Mouse (Mus musculus) limb, embryonic 12.5 days (tissue): Measurements from ENCODE around the gene Iqschfp. TPM values are rescaled to one million over a fixed set of nuclear protein-coding genes. Genes with fewer than 3 reads are reported as not detected.

ENCODE experiments used
- ATAC-seq: fragments of 200-750 bp; cut with Nextera tagmentation; 2 replicates; pipeline ENCODE4 v1.8.0; 2017; ENCODE audit warnings: low read depth, moderate TSS enrichment; ENCODE audit not compliant: insufficient number of reproducible peaks, insufficient read depth, low FRiP score, low TSS enrichment
- H3K27ac ChIP-seq: fragments of 300-500 bp; sonication (generic); 2 replicates; pipeline ENCODE4 v1.5.1; 2016; ENCODE audit warnings: mild to moderate bottlenecking, moderate library complexity
- H3K27me3 ChIP-seq: fragments of 300-500 bp; sonication (generic); 2 replicates; pipeline ENCODE4 v1.6.1; 2016; ENCODE audit warnings: mild to moderate bottlenecking, moderate library complexity
- H3K36me3 ChIP-seq: fragments of 300-500 bp; sonication (generic); 2 replicates; pipeline ENCODE4 v1.6.1; 2016; ENCODE audit warnings: mild to moderate bottlenecking, moderate library complexity
- H3K4me1 ChIP-seq: fragments of 300-500 bp; sonication (generic); replicated peaks from 2 replicates; pipeline ENCODE4 v1.6.1; 2016
- H3K4me2 ChIP-seq: fragments of 300-500 bp; sonication (generic); 2 replicates; pipeline ENCODE4 v1.6.1; 2016; ENCODE audit warnings: mild to moderate bottlenecking, moderate library complexity
- H3K4me3 ChIP-seq: fragments of 300-500 bp; sonication (generic); replicated peaks from 2 replicates; pipeline ENCODE4 v1.5.1; 2016; ENCODE audit warnings: mild to moderate bottlenecking
- H3K9ac ChIP-seq: fragments of 300-500 bp; sonication (generic); replicated peaks from 2 replicates; pipeline ENCODE4 v1.6.1; 2016; ENCODE audit warnings: mild to moderate bottlenecking, moderate library complexity
- H3K9me3 ChIP-seq: fragments of 300-500 bp; sonication (generic); 2 replicates; pipeline ENCODE4 v1.6.1; 2016; ENCODE audit warnings: mild to moderate bottlenecking, moderate library complexity
- WGBS: fragments of 180-500 bp; shearing (Covaris S2); methylation state at CpG from one replicate; pipeline ENCODE4 v1.1.7; 2016; 5-methylcytosine and 5-hydroxymethylcytosine counted together
- polyA plus RNA-seq: library from polyadenylated mRNA; unstranded; fragments of >200 nt; fragmentation: Nextera tagmentation; extraction: Ambion mirVana; gene quantifications from 2 replicates; pipeline ENCODE4 v1.2.1, GENCODE M21; 2016

Iqschfp gene
- polyA plus RNA-seq, 1 experiment from 2014 or later, result 0.87 TPM

DNA sequence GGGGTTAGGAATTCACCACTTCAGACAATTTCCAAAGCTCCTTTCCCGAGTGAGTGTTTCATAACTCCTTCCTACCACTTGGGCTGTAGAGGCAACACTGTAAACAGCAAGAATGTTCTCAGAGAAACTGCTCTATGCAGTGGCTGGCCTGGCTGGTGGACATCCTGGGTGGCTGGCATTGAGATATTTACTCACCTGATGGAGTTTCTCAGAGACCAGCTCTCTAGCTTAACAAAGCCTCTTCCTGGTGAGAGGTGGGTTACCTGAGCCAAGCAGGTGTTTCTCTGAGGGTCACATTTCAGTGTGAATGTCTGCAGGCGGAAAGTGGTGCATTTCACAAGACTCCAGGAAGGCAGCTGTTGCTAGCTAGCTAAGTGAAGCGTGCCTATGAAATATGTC lies 681.2 kb downstream of the Iqschfp start:
- no peak overlapping the region for H3K4me3 ChIP-seq
- H3K9ac ChIP-seq, result no peak overlapping the region
- H3K4me2 ChIP-seq, result peak overlapping the region; percentile 65
- H3K9me3 ChIP-seq, result no peaks in the 10 kb centered on the region
- H3K27me3 ChIP-seq, result 0 out of 2 replicates have a peak, but pooled peaks cover 5% of the 10 kb centered on the region
- no peak overlapping the region for H3K27ac ChIP-seq
- H3K4me1 ChIP-seq, result peaks cover 47% of the 10 kb centered on the region
- 47% methylated on average over 3 of the region's 3 CpGs for WGBS
- no peak for ATAC-seq
- H3K36me3 ChIP-seq, result no peaks in the 10 kb centered on the region

DNA sequence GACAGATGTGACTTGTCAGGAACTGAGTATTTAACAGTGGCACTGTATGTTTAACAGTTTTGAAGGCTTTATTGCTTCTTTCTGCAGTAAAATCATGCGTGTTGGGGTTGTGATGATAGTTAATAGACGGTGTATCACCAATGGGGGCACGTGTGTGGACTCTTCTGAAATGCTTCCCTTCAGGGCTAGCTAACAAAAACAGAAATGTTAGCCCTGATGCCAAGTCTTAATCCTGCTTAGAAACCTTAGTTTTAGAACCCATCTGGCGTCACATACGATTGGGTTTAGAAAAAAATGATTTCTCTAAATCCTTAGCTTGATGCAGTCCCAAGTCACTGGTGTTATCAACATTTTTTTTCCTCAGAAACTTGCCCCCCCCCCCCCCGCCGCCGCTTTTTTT lies 682.1 kb downstream of the Iqschfp start:
- 0 out of 2 replicates have a peak, but pooled peaks cover 5% of the 10 kb centered on the region for H3K27me3 ChIP-seq
- H3K9ac ChIP-seq, result no peak overlapping the region
- H3K4me2 ChIP-seq, result no peak overlapping the region
- no peak overlapping the region for H3K4me3 ChIP-seq
- no peaks in the 10 kb centered on the region for H3K36me3 ChIP-seq
- H3K27ac ChIP-seq, result no peak overlapping the region
- H3K4me1 ChIP-seq, result peaks cover 39% of the 10 kb centered on the region
- H3K9me3 ChIP-seq, result no peaks in the 10 kb centered on the region
- no peak for ATAC-seq
- 47% methylated on average over 8 of the region's 8 CpGs for WGBS

DNA sequence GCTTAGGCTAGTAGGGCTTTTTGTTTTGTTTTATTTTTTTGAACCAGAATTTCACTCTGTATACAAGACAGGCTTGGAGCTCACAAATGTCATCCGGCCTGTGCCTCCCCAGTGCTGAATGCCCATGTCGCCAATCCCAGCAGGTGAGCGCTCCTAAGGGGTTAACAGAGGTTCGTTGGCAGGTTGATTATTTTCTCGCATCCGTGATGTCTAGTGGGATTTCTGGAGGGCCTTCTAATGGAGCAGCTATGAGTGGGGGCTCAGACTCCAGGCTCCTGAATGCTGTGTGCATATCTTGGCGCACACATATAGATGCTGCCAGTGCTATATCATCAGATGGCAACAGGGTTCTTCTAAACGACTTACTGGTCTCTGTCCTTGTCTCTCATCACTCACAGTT lies 682.5 kb downstream of the Iqschfp start:
- Histone ChIP-seq H3K27ac (no peak overlapping the region), H3K9me3 (no peaks in the 10 kb centered on the region), H3K9ac (no peak overlapping the region), H3K27me3 (0 out of 2 replicates have a peak, but pooled peaks cover 5% of the 10 kb centered on the region), H3K4me3 (no peak overlapping the region), H3K36me3 (no peaks in the 10 kb centered on the region), H3K4me1 (peaks cover 39% of the 10 kb centered on the region), H3K4me2 (no peak overlapping the region)
- no peak for ATAC-seq
- WGBS, result 74% methylated on average over 8 of the region's 8 CpGs

DNA sequence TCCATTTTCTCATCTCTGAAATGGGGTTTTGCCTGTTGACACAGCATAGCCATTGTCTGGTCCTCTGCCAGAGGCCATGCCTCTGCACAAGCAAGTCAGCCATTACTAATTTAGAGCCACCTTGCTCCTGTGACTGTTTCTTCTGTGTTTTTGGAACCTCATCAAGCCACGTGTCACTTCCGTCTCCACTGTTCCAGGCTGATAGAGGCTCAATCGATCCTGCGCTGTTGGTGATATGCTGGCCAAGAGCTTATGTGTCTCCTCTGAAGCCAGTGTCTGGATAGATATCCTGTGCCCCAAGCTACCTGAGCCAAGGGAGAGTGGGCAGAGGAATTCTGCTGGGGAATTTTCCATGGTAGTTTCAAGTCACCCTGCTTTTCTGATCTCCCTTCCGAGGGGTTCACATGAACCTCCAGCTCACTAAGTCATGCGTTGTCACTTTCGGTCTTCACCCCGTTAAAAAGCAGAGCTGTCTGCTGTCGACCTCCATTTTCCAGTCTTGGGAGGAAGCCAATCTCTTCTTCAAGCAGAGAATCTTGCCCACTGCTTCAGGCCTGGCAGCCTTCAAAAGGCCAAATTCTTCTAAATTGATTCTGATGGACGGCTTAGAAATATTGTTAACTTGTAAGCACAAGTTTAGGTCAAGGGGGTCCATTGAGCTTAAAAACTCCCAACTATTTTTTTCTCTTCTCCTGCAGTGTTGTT lies 683.8 kb downstream of the Iqschfp start:
- Histone ChIP-seq H3K9me3 (no peaks in the 10 kb centered on the region), H3K36me3 (no peaks in the 10 kb centered on the region), H3K4me3 (no peak overlapping the region), H3K9ac (no peak overlapping the region), H3K4me1 (peaks cover 39% of the 10 kb centered on the region), H3K27me3 (0 out of 2 replicates have a peak, but pooled peaks cover 5% of the 10 kb centered on the region), H3K27ac (0 out of 2 replicates have a peak overlapping the region, but pooled peaks have one; percentile 50), H3K4me2 (peak overlapping the region; percentile 29; the same call in 1 of the 2 replicates)
- no peak for ATAC-seq
- 68% methylated on average over 10 of the region's 10 CpGs for WGBS

DNA sequence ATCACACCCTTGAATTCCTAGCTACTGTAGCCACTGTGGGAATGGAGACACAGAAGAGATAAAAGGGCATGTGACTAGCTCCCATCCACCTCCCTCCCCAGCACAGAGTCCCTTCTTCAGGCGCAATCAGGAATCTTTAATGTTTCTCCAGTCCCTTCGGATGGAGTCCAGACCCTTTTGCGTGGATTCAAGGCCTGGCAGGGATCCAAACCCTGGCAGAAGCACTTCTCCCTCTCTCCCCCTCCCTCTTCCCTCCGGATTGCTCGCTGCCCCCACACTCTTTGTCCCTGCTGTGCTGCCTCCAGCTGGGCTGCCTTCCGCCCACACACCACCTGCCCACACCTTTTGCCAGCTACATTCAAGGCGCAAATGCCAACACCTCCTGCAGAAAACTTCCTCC lies 684.4 kb downstream of the Iqschfp start:
- H3K9ac ChIP-seq, result no peak overlapping the region
- 4% methylated on average over 7 of the region's 7 CpGs for WGBS

DNA sequence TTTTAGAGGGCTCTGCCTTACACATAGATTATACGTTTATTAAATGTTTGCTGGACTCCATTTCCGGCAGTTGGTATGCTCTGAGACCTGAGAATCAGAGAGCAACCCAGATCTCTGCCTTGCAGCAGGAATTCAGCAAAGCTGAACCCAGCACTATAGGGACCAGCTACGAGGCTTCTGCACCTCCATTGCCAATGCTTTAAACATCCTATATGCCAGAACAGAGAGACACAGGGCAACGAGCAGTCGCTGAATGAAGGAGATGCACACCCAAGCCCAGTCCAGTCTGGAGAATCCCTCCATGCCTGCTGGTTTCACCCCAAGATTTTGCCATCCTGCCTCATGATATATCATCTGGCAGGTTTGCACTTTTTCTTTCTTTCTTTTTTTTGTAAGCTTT lies 684.9 kb downstream of the Iqschfp start:
- Histone ChIP-seq H3K4me1 (peaks cover 43% of the 10 kb centered on the region), H3K9ac (no peak overlapping the region), H3K4me3 (no peak overlapping the region), H3K9me3 (no peaks in the 10 kb centered on the region), H3K36me3 (no peaks in the 10 kb centered on the region), H3K4me2 (peak overlapping the region; percentile 29), H3K27ac (peak overlapping the region; percentile 50; the same call in 1 of the 2 replicates), H3K27me3 (0 out of 2 replicates have a peak, but pooled peaks cover 5% of the 10 kb centered on the region)
- ATAC-seq, result no peak
- WGBS, result 45% methylated on average over 5 of the region's 5 CpGs

More for the DNA sequence above, 684.4 kb downstream of the Iqschfp start:
- H3K27ac ChIP-seq, result peak overlapping the region; percentile 50; the same call in 1 of the 2 replicates
- H3K36me3 ChIP-seq, result no peaks in the 10 kb centered on the region
- no peak overlapping the region for H3K4me3 ChIP-seq
- peaks cover 39% of the 10 kb centered on the region for H3K4me1 ChIP-seq
- H3K27me3 ChIP-seq, result 0 out of 2 replicates have a peak, but pooled peaks cover 5% of the 10 kb centered on the region
- H3K4me2 ChIP-seq, result peak overlapping the region; percentile 29
- ATAC-seq, result no peak
- H3K9me3 ChIP-seq, result no peaks in the 10 kb centered on the region

DNA sequence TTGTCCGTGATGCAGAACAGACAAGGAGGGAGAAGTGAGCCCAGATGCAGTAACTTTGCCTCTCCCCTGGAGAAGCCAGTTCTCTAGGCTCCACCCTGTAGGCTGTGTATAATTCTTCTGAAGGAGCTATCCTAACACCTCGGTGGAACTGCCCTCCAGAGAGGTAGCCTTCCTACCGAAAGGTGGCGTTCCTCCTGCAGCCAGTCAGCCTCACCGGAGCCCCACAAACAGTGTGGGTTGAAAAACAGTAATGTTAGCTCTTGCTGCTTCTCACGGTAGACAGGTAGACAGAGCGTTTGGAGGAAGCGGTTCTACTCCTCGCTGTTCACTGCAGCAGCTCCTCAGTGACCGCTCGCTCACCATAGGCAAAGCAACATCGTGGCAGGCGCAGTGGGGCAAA lies 689.6 kb downstream of the Iqschfp start:
- no peak overlapping the region for H3K27ac ChIP-seq
- peaks cover 52% of the 10 kb centered on the region for H3K4me1 ChIP-seq
- no peak for ATAC-seq
- H3K4me3 ChIP-seq, result no peak overlapping the region
- H3K9ac ChIP-seq, result no peak overlapping the region
- no peaks in the 10 kb centered on the region for H3K36me3 ChIP-seq
- H3K27me3 ChIP-seq, result 0 out of 2 replicates have a peak, but pooled peaks cover 2% of the 10 kb centered on the region
- H3K9me3 ChIP-seq, result no peaks in the 10 kb centered on the region
- H3K4me2 ChIP-seq, result no peak overlapping the region
- WGBS, result 45% methylated on average over 13 of the region's 13 CpGs

DNA sequence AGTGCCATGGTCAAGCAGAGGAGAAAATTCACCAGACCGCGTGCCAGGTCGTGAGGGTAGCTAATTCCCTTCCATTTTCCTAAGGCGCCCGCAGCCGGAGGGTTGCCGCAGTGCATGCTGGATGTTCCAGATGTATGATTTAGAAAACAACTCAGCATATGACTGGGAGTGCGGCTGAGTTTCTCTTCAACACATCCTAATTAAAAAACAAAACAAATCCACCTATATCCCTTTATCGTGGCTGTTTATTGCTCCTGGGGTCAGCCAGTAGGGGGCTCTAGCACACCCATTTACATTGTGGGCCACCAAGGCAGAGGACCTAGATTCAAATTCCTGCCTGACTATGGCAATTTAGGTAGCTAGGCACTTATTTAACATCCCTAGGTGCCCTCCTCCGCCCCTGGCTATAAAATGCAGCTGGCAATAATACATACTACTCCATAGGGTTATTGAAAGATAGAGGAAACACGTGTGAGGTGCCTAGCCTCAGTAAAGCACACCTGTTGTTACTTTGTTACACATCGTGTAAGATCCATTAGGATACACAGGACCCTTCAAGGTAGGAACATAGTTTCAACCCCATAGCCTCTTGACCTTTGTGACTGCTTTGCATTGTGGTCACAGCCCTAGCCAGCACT lies 690.2 kb downstream of the Iqschfp start:
- WGBS, result 48% methylated on average over 12 of the region's 12 CpGs
- Histone ChIP-seq H3K27me3 (no peaks in the 10 kb centered on the region), H3K36me3 (no peaks in the 10 kb centered on the region), H3K4me2 (peak overlapping the region; percentile 39; the same call in 1 of the 2 replicates), H3K4me1 (peaks cover 53% of the 10 kb centered on the region), H3K9ac (0 out of 2 replicates have a peak overlapping the region, but pooled peaks have one; percentile 18), H3K9me3 (no peaks in the 10 kb centered on the region), H3K4me3 (no peak overlapping the region), H3K27ac (peak overlapping the region; percentile 86)
- ATAC-seq, result peak; percentile 34; the same call in 1 of the 2 replicates

DNA sequence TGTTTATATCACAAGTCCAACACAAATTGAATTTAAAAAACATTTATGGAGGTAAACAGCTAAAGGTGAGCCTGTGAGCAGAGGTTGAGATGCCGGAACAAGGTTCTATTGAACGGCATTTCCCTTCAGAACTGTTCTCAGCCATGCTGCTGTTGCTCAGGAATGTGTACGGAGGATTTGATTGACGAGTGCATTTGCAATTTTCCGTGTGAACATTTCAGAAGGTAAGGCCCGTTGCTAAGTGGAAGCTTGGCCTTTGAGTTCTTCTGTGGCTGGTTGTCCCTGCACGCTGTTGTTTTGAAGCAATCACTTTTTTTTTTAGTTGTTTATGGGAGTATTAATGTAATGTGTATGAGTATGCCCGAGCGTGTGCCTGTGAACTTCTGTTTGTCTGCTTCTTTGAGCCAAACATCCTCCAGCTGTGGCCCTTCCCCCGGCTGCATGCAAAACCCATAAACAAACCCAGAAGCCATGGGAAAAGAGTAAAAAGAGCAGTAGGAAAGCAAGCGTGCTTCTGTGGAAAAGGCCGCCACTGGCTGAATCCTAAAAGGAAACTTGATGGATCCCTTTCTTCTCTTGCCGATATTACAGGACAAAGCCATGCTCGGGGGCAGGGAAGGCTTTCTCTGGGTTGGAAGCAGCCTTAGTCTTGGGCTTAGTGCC lies 691.1 kb downstream of the Iqschfp start:
- no peaks in the 10 kb centered on the region for H3K36me3 ChIP-seq
- H3K27me3 ChIP-seq, result no peaks in the 10 kb centered on the region
- peak overlapping the region; percentile 39 for H3K4me2 ChIP-seq
- ATAC-seq, result no peak
- H3K9ac ChIP-seq, result no peak overlapping the region
- 9% methylated on average over 14 of the region's 14 CpGs for WGBS
- peaks cover 63% of the 10 kb centered on the region for H3K4me1 ChIP-seq
- peak overlapping the region; percentile 13; the same call in 1 of the 2 replicates for H3K4me3 ChIP-seq
- peak overlapping the region; percentile 86 for H3K27ac ChIP-seq
- no peaks in the 10 kb centered on the region for H3K9me3 ChIP-seq

DNA sequence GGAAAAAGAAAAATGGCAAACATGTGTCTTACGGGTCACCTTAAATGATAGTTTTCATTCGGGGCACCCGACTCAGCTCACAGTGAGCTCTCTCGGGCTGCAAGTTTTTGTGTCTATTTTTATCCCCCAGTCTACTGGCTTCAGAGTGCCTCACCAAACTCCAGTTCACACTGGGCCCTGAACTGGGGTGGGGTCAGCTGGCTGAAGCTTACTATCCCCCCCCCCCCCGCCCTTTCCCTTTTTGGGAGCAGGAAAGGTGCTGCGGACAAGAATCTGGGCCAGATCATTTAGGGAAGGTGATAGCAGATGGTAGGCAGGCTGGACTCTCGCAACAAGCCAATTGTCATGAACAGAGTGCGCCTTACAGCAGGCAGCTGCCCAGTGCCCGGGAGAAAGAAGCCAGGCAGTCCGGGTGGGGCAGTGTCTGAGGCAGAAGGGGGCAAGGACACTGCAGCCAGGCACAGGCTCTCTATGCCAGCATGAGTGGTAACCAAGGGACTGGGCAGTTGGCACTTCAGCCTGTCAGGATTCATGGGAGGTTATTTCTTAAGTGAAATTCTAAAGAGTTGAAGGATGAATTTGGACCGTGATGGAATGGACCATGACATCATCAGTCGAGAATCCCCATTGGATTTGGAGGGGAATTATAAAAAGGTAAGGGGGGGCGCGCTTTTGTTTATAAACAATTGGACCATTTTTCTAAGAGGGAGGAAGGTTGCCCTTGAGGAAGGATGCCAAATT lies 691.9 kb downstream of the Iqschfp start:
- no peak for ATAC-seq
- Histone ChIP-seq H3K9me3 (no peaks in the 10 kb centered on the region), H3K27ac (peak overlapping the region; percentile 86), H3K27me3 (no peaks in the 10 kb centered on the region), H3K4me3 (no peak overlapping the region), H3K36me3 (no peaks in the 10 kb centered on the region), H3K4me1 (peaks cover 65% of the 10 kb centered on the region), H3K9ac (no peak overlapping the region), H3K4me2 (peak overlapping the region; percentile 39)
- WGBS, result 40% methylated on average over 14 of the region's 14 CpGs
